Mouse (Mus musculus): Measurements from ENCODE around the gene Adsl.

Gene Adsl

DNA sequence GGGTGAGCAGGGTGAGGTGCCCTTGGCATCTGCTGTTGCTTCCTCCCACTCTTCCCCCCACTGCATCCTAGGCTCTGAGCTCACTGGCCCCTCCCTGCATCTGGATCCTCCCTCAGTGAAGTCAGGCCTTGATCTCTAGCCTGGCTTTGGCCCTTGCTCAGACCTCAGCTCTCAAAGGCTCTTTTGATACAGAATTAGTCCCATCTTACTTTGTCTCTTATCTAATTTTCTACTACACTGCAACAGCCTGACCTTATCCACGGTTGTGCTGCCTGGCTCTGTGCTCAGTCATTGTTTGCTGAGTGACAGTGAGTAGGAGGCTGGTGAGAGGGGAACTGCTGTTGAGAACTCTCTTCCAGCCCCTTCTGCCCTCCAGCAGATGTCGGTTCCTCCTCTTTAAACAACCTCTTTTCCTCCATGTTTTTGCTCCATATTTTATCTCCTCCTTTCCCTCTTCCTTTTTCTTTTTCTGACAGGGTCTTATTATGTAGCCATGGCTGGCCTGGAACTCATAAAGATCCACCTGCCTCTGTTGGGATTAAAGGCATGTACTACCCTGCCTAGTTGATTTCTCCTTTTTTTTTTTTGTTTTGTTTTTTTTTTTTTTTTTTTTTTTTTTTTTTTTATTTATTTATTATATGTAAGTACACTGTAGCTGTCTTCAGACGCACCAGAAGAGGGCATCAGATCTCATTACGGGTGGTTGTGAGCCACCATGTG, 52.3 kb downstream of the Adsl start:
- in situ Hi-C loops (cut with MboI, MseI) = no loop called here

DNA sequence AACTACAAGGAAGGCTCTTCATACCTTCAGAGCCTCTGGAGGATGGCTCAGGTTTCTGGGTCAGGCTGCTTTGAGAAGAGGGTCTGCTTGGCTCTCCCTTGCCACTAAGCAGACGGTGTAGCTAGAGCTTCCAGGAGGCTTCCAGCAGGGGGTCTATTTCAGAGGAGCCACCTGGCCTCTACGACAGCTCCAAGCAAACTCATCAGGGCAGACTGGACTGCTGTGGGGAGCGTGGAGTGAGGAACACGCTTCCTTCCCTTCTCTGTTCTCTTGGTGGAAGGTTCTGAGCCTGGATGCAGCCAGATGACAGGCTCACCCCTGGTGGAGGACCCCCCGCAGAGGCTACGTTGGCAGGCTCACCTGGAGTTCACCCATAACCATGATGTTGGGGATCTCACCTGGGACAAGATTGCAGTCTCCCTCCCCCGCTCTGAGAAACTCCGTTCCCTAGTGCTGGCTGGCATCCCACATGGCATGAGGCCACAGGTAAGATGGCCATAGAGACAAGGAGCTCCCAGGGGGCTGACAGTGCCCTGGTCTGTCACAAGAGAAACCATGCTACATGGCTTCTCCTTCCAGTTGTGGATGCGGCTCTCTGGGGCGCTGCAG, 57.9 kb downstream of the Adsl start:
- in situ Hi-C loops (cut with MboI, MseI) = no loop called here

DNA sequence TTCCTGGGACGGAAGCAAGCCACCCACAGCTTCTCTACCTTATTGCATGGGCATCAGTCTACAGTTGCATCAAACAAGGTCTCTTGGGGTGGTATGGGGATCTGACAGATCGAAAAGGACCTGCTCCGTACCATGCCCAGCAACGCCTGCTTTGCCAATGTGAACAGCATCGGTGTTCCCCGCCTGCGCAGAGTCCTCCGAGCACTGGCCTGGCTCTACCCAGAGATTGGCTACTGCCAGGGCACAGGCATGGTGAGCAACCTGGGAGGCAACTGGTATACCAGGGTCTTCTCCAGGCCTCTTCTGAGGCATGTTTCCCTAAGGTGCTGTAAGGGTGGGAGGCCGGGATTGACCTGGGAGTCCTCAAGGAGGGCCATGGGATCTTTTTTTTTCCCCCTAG, 59.0 kb downstream of the Adsl start:
- in situ Hi-C loops (cut with MboI, MseI) = no loop called here

DNA sequence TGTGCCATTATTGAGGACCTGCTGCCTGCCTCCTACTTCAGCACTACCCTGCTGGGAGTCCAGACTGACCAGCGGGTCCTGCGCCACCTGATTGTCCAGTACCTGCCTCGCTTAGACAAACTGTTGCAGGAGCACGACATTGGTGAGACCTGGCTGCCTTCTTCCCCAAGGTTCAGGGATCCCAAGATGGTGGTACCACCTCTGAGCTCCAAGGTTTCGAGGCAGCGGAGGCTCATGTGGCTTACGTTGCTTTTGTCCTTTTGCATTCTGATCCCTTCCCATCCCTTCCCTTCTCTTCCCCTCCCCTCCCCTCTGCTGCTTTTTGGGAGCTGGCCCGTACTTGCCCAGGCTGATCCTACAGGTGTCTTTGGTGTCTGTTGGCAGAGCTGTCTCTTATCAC, 59.6 kb downstream of the Adsl start:
- in situ Hi-C loops (cut with MboI, MseI) = no loop called here

DNA sequence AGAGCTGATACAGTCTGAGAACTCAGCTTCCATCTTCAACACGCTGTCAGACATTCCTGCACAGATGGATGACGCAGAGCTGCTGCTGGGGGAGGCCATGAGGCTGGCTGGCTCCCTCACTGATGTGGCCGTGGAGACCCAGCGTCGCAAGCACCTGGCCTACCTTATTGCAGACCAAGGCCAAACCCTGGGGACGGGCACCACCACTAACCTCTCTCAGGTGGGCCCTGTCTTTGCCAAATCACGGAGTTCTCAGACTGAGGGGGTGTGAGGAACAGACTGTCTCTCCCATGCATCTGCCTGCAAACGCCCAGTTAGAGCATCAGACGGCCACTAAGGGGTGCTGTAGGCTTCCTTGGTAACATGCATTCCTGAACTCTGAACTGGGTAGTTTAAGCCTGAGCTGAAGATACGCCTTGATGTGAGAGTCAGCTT, 60.4 kb downstream of the Adsl start:
- in situ Hi-C loops (cut with MboI, MseI) = no loop called here

DNA sequence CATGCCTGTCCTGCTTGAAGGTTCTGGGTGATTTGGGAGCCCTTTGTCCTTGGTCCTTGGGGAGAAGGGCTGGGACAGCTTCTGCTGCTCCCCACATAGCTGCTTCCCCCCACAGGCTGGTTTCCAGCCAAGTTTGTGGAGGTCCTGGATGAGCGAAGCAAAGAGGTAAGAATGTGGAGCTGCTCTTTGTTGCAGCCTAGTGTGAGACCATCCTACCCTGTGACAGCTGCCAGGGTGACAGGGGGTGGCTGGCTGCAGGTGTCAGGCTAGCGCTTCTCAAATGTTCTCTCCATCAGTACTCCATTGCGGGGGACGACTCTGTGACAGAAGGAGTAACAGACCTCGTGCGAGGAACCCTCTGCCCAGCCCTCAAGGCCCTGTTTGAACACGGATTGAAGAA, 61.8 kb downstream of the Adsl start:
- in situ Hi-C loops (cut with MboI, MseI) = no loop called here

DNA sequence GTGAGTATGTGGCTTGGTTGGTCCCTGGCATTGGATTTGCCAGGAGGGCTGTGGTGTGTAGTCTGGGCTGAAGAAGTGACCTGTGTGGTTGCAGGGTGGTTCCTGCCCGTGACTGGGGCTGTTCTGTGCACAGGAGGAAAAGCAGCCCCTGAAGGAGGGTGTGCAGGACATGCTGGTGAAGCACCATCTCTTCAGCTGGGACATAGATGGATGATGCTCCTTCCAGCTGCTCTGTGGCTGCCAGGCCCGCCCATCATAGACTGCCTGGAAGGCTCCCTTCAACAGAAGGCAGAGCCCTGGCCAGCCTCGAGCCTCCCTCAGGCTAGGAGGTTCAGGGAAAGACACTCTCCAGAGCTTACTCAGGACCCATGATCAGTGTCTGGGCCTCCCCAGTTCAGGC, 63.2 kb downstream of the Adsl start:
- in situ Hi-C loops (cut with MboI, MseI) = no loop called here

DNA sequence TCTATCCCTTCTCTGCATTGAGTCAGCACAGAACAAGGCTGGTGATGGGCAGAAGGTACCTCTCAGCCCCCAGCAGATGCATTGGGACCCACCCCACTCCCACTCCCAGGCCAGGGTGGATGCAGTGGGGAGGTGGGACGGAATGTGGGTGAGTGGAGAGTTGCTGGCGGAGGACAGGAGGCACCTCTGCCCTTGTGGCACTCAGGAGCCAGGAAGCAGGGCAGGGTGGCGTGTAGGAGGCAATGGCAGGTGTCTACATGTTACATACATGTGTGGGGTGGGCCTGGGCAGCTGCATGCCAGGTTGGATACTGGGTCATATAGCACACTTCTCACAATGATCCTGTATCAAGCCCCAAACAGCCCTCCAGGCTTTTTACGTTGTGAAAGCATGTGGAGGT, 64.1 kb downstream of the Adsl start:
- in situ Hi-C loops (cut with MboI, MseI) = no loop called here

DNA sequence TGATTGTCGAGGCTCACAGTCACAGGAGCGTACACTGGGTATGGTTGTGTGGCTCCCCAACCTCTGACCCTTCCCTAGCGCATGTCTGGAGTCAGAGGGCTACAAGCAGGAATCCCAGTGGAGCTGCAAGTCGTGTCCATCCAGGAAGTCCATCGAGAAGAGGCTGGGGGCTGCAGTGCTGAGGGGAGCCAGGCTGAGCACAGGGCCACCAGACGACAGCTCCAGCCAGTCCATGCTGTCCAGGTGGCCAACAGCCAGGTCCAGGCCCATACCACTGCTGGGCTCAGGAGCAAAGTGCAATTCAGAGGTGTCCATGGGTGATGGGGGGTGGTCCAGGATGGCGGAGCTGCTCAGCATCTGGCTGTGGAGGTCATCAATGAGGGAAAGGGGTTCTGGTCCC, 64.9 kb downstream of the Adsl start:
- in situ Hi-C loops (cut with MboI, MseI) = no loop called here

DNA sequence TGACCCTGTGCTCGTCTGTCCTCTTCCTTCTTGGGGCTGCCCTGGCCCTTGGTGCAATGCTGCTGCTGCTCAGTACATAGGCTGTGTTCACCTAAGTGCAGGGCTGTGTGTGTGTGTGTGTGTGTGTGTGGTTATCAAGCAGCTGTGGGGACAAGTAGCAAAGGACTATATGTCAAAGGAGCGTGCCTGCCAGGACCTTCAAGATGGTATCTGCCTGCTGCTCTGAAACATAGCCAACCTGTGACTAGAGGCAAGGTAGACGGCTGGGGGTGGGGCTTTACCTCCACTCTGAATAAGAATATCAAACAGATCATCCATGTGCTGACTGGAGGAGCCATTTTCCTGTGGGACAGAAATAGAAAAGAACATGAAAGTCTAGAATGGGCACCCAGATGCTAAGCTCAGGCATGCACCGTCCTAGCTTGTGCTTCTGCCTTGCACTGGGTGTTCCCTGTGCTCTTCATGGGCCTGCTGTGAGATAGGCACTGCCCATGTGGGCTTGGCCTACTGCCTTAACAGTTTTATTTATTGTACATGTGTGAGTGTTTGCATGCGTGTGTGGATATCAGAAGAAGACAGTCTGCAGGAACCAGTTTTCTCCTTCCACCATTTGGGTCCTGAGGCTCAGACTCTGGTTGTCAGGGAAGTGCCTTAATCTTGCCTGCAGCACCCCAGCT, 66.9 kb downstream of the Adsl start:
- in situ Hi-C loops (cut with MboI, MseI) = no loop called here

DNA sequence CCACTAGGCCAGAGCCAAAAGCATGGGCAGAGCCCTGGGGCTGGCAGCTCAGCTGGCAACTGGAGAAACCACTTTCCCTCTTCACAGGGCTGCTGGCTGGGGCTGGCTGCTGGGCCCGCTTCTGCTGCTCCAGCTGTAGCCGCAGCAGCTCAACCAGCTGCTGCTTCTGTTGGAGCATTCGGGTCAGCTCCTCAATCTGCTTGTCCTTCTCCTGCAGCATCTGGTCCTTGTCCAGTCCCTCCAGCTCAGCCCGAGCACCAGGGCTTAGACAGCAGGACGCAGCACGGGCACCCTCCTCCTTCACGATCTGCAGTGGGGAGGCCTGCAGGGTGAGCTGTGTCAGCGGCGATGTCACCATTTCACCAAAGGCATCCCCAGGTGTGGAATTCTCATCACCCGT, 68.2 kb downstream of the Adsl start:
- in situ Hi-C loops (cut with MboI, MseI) = no loop called here

DNA sequence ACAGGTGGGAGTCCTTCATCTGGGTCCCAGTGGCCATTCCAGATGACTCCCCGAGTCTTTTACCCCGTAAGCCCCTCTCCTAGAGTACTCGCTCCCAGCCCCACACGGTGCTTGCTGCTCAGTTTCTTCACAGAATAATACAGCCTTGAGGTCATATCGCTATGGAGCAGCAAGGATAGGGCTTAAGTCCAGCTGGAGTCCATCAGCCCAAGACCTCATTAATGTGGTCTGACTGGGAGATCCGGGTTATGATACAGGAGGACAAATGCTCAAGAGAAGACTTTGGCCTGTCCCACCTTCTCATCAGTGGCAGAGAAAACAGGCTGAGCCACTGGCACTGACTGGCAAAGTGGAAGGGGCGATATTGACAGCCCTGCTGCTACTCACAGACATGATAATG, 69.0 kb downstream of the Adsl start:
- in situ Hi-C loops (cut with MboI, MseI) = no loop called here
